Comparison of ENCODE assay signal across 9 mouse cellular contexts in genomic region chr2:180222250-180222649, GRCm38 (mm10). TPM values are rescaled to one million over a fixed set of nuclear protein-coding genes. Genes with fewer than 3 reads are reported as not detected.
DNase-seq lines count a peak whose midpoint lies in the region; ATAC-seq and TF ChIP-seq lines count a peak whose summit lies in the region.
"Had no signal": no experiment of that assay in that cellular context is flagged by ENCODE, and none has a peak within 500 bp of the region (broad histone marks: within the 10 kb centered on the region; RNA-seq: fewer than 3 reads in every experiment).

No protein-coding gene starts in this region.

- H3K27me3 ChIP-seq in forebrain, postnatal 0 days (ENCODE audit: insufficient read depth, low read length): peaks cover 8% of the 10 kb centered on the region; the same call in 1 of the 2 replicates
- peaks cover 18% of the 10 kb centered on the region; the same call in 1 of the 2 replicates for H3K27me3 ChIP-seq in midbrain, postnatal 0 days (ENCODE audit: insufficient read depth, low read length)

- H3K4me3 ChIP-seq in forebrain, postnatal 0 days (ENCODE audit: low read depth, low read length): no peak overlapping the region
- no peak overlapping the region for H3K4me3 ChIP-seq in midbrain, postnatal 0 days (ENCODE audit: low read depth, low read length)
- H3K4me3 ChIP-seq: liver, embryonic 15.5 days had no signal

- no peak for ATAC-seq in forebrain, postnatal 0 days
- ATAC-seq in midbrain, postnatal 0 days (ENCODE audit: low FRiP score): 0 out of 2 replicates have a peak, but pooled peaks have one; percentile 42

- WGBS in forebrain, postnatal 0 days: 12% methylated on average over 6 of the region's 6 CpGs
- WGBS in midbrain, postnatal 0 days: 15% methylated on average over 6 of the region's 6 CpGs

- no peaks in the 10 kb centered on the region for H3K9me3 ChIP-seq in forebrain, postnatal 0 days (ENCODE audit: low read length)
- H3K9me3 ChIP-seq in midbrain, postnatal 0 days (ENCODE audit: low read length): no peaks in the 10 kb centered on the region
- H3K9me3 ChIP-seq: liver, embryonic 15.5 days had no signal

- peaks cover 10% of the 10 kb centered on the region for H3K4me1 ChIP-seq in forebrain, postnatal 0 days (ENCODE audit: insufficient read depth)
- H3K4me1 ChIP-seq in midbrain, postnatal 0 days (ENCODE audit: insufficient read depth, low read length): no peaks in the 10 kb centered on the region

- DNase-seq in testis, postnatal 10 days (ENCODE audit: low spot score): peak; percentile 64
- no peak for DNase-seq in testis, postnatal 14 days (ENCODE audit: low spot score)
- no peak for DNase-seq in forebrain, postnatal 0 days
- peak; percentile 82 for DNase-seq in kidney, postnatal 10 days
- DNase-seq in midbrain, postnatal 0 days (ENCODE audit: low spot score): no peak
- no peak for DNase-seq in layer of hippocampus, adult 18-20 months (ENCODE audit: low spot score in 2 of 2)
- DNase-seq in urinary bladder, postnatal 10 days (ENCODE audit: low spot score): no peak
- no peak for DNase-seq in layer of hippocampus, adult 8-10 months (ENCODE audit: low spot score in 2 of 2)

- H3K9ac ChIP-seq in forebrain, postnatal 0 days: no peak overlapping the region
- H3K9ac ChIP-seq in midbrain, postnatal 0 days (replicated peaks; ENCODE audit: low read length, poor library complexity, severe bottlenecking): no peak overlapping the region
- H3K9ac ChIP-seq: liver, embryonic 15.5 days had no signal

- TF ChIP-seq CTCF in forebrain, postnatal 0 days (IDR thresholded peaks at IDR 0.05; ENCODE audit: low read depth): peak; percentile 41
- TF ChIP-seq CTCF in midbrain, postnatal 0 days (IDR thresholded peaks at IDR 0.05): peak; percentile 28; the same call in 1 of the 2 replicates

- no peak overlapping the region for H3K4me2 ChIP-seq in forebrain, postnatal 0 days (ENCODE audit: low read depth)
- H3K4me2 ChIP-seq in midbrain, postnatal 0 days (ENCODE audit: low read depth, low read length, poor library complexity, severe bottlenecking): no peak overlapping the region
- H3K4me2 ChIP-seq: liver, embryonic 15.5 days had no signal

- no peak overlapping the region for H3K27ac ChIP-seq in forebrain, postnatal 0 days (ENCODE audit: low read depth, low read length)
- H3K27ac ChIP-seq in midbrain, postnatal 0 days (ENCODE audit: low read depth, low read length): no peak overlapping the region
- H3K27ac ChIP-seq: liver, embryonic 15.5 days had no signal

- H3K36me3 ChIP-seq in forebrain, postnatal 0 days (ENCODE audit: insufficient read depth): no peaks in the 10 kb centered on the region
- H3K36me3 ChIP-seq in midbrain, postnatal 0 days (ENCODE audit: insufficient read depth, low read length): no peaks in the 10 kb centered on the region
- H3K36me3 ChIP-seq: liver, embryonic 15.5 days had no signal

RNA-seq across cellular contexts. Expression of gene Lama5, which starts 3.4 kb away (rescaled TPM):
- total RNA-seq in forebrain, postnatal 0 days (2014; rRNA removed): 3.5 and 8.9 TPM in 2 replicates
- 1.4 and 1.7 TPM in 2 replicates for polyA plus RNA-seq in forebrain, postnatal 0 days (2015; fragmentation: Nextera tagmentation; extraction: Ambion mirVana)
- 5.9 and 8.9 TPM in 2 replicates for total RNA-seq in midbrain, postnatal 0 days (2014; rRNA removed)
- 1.8 and 1.9 TPM in 2 replicates for polyA plus RNA-seq in midbrain, postnatal 0 days (2015; fragmentation: Nextera tagmentation; extraction: Ambion mirVana)
- 1 to 10 TPM; 6.6 to 7.2 TPM for total RNA-seq in layer of hippocampus, adult 18-20 months (2021)
- total RNA-seq in layer of hippocampus, adult 8-10 months (2022): 10 to 100 TPM in 2 of 4 experiments, 1 to 10 TPM in 2; 7.6 to 11.7 (median 10.2) TPM

RNA-seq across cellular contexts. Expression of gene Rps21, which starts 34.9 kb away (rescaled TPM):
- total RNA-seq in forebrain, postnatal 0 days (2014; rRNA removed): 848 and 1,386 TPM in 2 replicates
- polyA plus RNA-seq in forebrain, postnatal 0 days (2015; fragmentation: Nextera tagmentation; extraction: Ambion mirVana): 439 and 570 TPM in 2 replicates
- total RNA-seq in midbrain, postnatal 0 days (2014; rRNA removed): 574 and 749 TPM in 2 replicates
- 388 and 422 TPM in 2 replicates for polyA plus RNA-seq in midbrain, postnatal 0 days (2015; fragmentation: Nextera tagmentation; extraction: Ambion mirVana)
- 100 to 1,000 TPM; 772 to 807 TPM for total RNA-seq in layer of hippocampus, adult 18-20 months (2021)
- 100 to 1,000 TPM; 566 to 881 (median 750) TPM for total RNA-seq in layer of hippocampus, adult 8-10 months (2022)

RNA-seq across cellular contexts. Expression of gene Adrm1, which starts 51.0 kb away (rescaled TPM):
- total RNA-seq in forebrain, postnatal 0 days (2014; rRNA removed): 133 and 168 TPM in 2 replicates
- polyA plus RNA-seq in forebrain, postnatal 0 days (2015; fragmentation: Nextera tagmentation; extraction: Ambion mirVana): 219 and 222 TPM in 2 replicates
- 98.2 and 105 TPM in 2 replicates for total RNA-seq in midbrain, postnatal 0 days (2014; rRNA removed)
- polyA plus RNA-seq in midbrain, postnatal 0 days (2015; fragmentation: Nextera tagmentation; extraction: Ambion mirVana): 222 and 224 TPM in 2 replicates
- total RNA-seq in layer of hippocampus, adult 18-20 months (2021): 100 to 1,000 TPM; 103 to 105 TPM
- 100 to 1,000 TPM in 3 of 4 experiments, 10 to 100 TPM in 1; 97.9 to 107 (median 104) TPM for total RNA-seq in layer of hippocampus, adult 8-10 months (2022)

RNA-seq across cellular contexts. Expression of gene Cables2, which starts 51.0 kb away (rescaled TPM):
- total RNA-seq in forebrain, postnatal 0 days (2014; rRNA removed): 46.6 and 58.8 TPM in 2 replicates
- 21.1 and 28.4 TPM in 2 replicates for polyA plus RNA-seq in forebrain, postnatal 0 days (2015; fragmentation: Nextera tagmentation; extraction: Ambion mirVana)
- total RNA-seq in midbrain, postnatal 0 days (2014; rRNA removed): 59.1 and 67.9 TPM in 2 replicates
- polyA plus RNA-seq in midbrain, postnatal 0 days (2015; fragmentation: Nextera tagmentation; extraction: Ambion mirVana): 32.6 and 37.8 TPM in 2 replicates
- 10 to 100 TPM; 31.6 to 35.5 TPM for total RNA-seq in layer of hippocampus, adult 18-20 months (2021)
- 10 to 100 TPM; 30.1 to 32.9 (median 31.7) TPM for total RNA-seq in layer of hippocampus, adult 8-10 months (2022)

Comparison
In these comparisons a context has a peak if more than half of its experiments do, and no peak if none do; other contexts are left out.
1. DNase-seq: peak in testis, postnatal 10 days (single experiment) and kidney, postnatal 10 days (single experiment); none in testis, postnatal 14 days (single experiment), forebrain, postnatal 0 days (single experiment), midbrain, postnatal 0 days (single experiment), layer of hippocampus, adult 18-20 months (0 of 2), urinary bladder, postnatal 10 days (single experiment) and layer of hippocampus, adult 8-10 months (0 of 2).